Mouse (Mus musculus): ENCODE results near the gene Mybbp1a. TPM values are rescaled to one million over a fixed set of nuclear protein-coding genes. Genes with fewer than 3 reads are reported as not detected.

Gene Mybbp1a
- total RNA-seq, 2 experiments from 2014 or later: 71.8 to 90.1 TPM

DNA sequence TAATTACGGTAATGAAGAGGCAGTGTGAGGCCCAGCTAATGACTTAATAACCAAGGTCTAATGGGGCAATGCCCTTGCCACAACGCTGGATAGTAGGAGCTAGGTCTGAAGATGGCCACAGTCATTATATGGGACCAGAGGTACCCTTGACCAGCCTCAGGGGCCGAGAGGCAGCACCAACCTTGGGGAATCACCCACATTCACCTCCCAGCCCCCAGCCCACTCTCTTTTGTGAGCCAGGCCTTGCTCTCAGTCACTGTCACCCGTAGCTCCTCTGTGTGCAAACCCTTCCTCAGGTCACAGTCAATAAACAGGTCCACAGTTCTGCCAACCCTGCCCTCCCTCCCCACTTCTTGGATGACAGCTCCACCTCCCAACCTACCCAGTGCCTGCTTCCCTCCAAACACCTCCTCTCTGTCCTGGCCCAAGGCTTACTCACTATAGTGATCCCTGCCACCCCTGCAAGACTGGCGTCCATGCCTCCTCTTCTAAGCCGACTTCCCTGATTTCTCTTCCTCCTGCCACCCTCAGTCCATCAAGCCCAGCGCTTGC, 35.0 kb downstream of the Mybbp1a start:
- DNase-seq (ENCODE audit: low spot score in 2 of 2): no peak

DNA sequence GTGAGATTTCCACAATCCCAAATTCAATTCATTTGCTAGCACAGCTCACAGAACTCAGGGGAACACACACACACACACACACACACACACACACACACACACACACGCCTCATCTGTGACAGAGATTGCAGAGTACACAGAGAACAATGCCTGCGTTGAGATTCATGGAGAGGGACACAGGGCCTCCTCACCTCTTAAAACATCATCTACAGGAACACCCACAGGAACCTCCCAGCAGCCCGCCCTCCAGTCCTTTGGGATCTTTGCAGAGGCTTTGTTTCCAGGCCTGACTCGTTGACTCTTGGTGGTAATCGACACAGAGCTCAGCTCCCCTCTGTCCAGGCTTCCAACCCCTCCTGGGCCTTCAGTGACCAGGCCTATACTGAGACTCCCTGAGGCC, 36.0 kb downstream of the Mybbp1a start:
- no peak for DNase-seq (ENCODE audit: low spot score in 2 of 2)

DNA sequence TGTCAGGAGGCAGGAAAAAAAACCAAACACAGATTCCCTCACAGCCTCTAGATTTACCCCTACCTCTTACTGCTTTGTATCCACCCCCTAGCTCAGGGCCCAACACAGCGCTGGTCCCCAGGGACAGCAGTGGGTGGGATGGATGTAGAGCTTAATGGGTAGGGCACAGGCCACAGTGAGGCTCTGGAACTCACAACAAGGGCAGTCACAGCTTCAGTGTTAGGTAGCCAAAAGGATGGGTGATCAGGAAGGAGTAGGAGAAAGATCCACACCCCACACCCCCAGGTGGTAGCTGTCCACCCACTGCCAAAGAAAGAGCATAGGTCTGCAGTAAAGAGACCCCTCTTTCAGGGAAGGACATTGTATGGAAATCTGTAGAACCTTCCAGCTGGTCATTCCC, 36.5 kb downstream of the Mybbp1a start:
- DNase-seq (ENCODE audit: low spot score in 2 of 2): no peak

DNA sequence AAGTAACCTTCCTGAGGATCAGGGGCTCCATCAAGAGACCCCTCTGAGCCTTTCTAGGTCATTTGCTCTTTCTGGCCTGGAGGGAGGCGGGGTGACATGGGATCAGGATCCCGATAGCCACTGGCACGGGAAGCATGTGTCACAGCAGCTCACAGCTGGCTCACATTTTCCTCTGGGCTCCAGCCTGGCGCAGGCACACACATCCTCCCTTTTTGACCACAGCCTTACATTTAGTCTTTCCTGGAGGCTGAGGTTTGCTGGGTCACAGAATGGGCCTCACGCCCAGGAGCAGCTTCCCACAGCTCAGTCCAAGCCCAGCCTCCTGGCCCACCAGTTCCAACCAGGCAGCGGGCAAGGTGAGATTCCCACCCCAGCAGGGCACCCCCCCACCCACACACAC, 37.1 kb downstream of the Mybbp1a start:
- DNase-seq (ENCODE audit: low spot score in 2 of 2): no peak

DNA sequence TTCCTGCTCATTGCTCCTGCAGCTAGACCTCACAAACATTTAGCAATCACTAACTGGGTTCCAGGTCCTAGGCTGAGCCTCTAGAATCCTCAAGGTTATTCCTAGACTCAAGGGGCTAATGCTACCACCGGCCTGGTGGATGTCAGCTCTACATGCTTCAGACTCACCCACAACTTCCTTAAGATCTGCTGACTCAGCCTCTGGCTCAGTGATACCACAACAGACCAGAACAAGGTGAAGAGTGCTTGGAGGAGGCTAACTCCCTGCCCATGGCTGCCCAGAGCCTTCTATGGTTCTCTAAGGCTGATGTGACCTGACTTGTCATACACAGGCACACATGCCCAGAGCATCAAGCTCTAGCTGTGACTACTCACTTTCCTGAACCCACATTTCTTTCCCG, 38.3 kb downstream of the Mybbp1a start:
- DNase-seq (ENCODE audit: low spot score in 2 of 2): no peak

DNA sequence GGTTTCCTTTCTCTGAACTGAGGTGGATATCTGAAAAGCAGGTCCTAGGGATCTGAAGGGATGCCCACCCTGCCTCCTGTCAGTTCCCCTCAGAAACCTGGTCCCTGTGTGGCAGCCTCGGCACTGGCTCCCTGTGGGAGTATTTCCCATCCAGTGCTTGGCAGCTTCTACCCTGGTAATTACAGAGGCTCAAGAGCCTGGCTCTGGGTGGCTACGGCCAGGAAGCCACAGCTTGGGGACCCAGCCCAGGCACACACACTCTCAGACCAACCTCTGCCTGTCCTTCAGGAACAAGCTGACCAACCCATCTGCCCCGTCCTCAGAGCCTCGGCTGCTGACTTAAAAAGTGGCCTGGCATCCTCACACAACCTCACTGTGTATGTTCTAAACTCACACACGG, 40.2 kb downstream of the Mybbp1a start:
- DNase-seq (ENCODE audit: low spot score in 2 of 2): no peak

DNA sequence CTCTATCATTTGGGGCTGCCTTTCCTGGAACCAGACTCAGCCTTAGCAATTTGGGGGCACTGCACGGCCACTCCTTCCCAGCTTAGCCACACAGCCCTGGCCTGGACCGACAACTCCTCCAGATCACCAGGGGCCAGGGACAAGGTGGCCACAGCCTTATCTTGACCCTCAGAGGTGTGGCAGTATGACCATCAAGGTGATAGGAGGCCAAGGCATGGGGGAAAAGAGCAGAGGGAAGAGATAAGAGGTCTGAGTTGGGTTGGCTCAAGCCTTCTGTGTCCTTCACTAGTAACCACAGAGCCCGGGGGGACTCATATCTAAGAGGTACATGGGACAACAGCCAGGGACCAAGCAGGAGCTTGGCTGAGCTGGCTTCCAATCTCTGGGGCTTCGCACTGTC, 40.8 kb downstream of the Mybbp1a start:
- DNase-seq (ENCODE audit: low spot score in 2 of 2): no peak

DNA sequence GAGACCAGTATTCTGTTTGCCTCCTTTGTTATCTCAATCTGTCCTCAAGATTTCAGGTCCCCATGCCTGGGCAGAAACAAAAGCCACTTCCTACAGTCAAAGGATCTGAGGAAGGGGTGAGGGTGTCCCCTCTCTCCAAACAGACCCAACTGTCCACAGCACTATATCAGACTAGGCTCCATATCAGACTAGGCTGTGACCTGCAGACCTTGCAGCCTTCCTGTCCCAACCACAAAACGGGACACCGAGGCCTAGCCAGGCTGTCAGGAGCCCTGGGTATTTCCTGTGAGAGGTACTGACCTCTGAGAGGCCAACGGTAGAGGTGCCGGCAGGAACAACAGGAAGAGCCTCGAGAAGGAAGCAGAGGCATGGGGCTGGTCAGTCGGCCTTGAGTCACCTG, 43.4 kb downstream of the Mybbp1a start:
- DNase-seq (ENCODE audit: low spot score in 2 of 2): no peak

DNA sequence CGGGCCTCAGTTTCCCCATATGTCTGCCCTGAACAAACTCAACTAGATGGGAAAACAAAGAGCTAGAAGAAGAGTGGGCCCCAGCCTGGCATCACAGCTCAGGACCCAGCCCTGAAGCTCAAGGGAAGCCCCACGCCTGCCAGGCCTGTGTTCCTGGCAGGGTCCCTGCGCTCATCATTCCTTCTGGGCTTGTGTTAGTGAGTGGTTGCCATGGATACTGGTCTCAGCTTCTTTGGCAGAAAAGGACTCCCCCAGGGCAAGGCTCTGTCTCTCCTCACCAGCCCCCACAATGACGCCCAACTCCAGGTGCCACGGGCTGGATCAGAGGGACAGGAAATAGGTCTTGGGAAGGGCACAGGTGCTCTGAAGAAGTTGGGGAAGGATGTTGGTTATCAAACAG, 44.0 kb downstream of the Mybbp1a start:
- no peak for DNase-seq (ENCODE audit: low spot score in 2 of 2)

DNA sequence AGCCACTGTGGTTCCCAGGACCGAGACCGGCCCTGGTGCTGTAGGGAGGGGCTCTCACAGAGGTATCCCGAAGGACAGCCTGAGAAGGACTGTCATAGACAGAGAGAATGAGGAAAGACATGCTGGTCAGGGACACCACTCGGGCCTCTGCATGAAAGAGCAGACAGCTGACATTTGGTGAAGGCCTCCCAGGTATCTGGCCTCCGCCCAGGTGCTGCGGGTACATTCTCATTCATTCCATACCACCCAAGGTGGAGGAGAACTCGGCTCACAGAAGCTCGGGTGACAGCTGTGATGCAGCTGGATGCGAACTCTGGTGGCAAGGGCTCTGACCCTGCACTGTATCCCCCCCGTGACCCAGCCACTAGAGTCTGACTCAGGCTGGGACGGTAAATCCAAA, 44.8 kb downstream of the Mybbp1a start:
- DNase-seq (ENCODE audit: low spot score in 2 of 2): no peak

DNA sequence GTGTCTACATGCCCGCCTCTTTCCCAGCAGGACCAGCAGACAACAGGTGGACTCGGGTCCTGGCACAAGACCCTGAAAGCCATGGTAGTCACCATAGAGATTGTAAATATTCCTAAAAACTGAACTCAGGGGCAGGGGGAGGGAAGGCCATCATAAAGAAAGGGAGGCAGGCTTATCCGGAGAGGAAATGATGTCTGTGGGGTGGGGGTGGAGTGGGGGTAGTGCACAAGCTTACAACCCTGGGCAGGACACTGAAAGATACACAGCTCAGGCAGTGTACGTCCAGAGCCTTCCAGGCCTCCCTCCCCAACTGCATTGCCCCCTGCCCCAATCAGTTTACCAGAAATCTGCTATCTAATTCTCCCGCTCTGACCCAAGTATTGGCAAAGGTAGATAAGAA, 46.0 kb downstream of the Mybbp1a start:
- DNase-seq (ENCODE audit: low spot score in 2 of 2): no peak

DNA sequence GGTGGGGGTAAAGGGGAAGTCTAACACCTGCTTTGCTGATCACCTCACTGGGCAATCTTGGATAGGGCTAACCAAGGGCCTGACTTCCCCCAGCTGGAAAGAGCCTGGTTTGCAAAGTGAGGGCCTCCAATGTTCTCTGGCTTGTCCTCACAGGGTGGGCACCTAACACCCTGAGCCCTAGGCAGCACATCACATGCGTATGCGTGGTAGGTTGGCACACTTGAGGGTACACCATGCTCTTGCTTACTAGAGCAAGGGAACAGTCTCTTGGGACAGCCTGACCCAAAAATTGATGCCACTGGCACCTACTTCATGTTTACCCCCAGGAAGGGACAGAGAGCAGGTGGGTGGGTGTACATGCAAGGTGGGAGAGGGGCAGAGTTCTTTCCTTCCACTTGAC, 46.6 kb downstream of the Mybbp1a start:
- DNase-seq (ENCODE audit: low spot score in 2 of 2): no peak

DNA sequence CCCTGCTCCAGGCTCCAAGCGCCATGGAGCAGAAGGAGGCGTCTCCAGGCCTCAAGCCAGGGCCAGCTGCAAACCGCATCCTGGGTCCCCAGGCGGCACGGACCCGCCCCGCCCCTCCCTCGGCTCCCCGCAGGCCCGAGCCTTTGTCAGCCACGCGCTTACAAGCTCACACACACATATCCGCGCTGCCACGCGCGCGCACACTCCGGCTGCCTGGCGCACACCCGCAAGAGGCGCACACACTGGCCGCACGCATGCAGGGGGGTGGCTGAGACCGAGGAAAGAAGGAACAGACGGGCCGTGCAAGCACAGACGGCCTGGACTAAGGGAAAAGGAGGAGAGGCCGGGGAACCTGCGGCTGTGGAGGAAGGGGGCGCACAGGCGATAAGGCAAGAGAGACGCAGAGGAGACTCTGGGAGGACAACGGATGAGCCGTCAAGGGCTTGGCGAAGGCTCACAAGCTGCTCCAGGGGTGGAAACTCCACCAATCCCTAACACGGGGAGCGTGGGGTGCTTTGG, 47.7 kb downstream of the Mybbp1a start:
- peak in 1 of 2 experiments; percentile 23 for DNase-seq (ENCODE audit: low spot score in 2 of 2)

DNA sequence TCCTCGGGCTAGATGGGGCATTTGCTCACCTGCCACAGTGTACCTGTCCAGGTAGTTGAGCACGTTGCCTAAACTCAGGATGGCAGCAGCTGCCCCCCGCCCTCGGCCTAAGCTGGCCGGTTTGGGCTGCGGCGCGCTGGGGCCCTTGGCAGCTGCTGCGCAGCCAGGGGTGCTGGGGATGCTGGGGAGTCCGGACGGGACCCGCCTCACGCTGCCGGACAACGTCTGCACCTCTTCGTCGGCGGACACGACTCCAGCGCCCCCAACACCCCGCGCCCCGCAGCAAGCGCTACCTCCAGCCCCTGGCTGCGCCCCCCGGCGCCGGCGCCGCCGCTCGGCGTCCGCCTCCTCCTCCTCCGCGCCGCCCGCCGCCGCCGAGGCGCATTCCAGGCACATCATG, 48.2 kb downstream of the Mybbp1a start:
- DNase-seq (ENCODE audit: low spot score in 2 of 2): no peak

DNA sequence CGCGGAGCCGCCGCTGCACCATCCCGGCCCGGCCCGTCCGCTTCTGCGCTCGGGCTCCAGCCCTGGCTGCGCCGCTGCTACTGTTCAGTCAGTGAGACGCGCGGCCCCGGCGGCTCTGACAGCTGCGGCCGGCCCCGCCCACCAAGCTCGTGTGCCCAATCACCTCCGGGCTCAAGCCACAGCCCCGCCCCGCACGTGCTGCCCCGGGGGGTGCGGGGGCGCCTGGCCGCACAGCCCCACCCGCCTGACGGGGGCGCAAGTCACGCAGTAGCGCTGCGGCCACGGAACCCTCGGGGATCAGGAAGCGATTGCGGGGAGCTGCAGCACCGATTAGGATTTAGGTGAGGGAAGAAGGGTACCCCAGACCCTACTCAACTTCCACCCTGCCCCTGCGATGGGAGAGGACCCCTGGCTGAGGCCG, 48.7 kb downstream of the Mybbp1a start, which contains the start of gene Spns2:
Gene Spns2 (minus strand): TSS at position 24 of the 421 bp plus-strand sequence.
- DNase-seq (ENCODE audit: low spot score in 2 of 2): peak; percentile 75 to 89

DNA sequence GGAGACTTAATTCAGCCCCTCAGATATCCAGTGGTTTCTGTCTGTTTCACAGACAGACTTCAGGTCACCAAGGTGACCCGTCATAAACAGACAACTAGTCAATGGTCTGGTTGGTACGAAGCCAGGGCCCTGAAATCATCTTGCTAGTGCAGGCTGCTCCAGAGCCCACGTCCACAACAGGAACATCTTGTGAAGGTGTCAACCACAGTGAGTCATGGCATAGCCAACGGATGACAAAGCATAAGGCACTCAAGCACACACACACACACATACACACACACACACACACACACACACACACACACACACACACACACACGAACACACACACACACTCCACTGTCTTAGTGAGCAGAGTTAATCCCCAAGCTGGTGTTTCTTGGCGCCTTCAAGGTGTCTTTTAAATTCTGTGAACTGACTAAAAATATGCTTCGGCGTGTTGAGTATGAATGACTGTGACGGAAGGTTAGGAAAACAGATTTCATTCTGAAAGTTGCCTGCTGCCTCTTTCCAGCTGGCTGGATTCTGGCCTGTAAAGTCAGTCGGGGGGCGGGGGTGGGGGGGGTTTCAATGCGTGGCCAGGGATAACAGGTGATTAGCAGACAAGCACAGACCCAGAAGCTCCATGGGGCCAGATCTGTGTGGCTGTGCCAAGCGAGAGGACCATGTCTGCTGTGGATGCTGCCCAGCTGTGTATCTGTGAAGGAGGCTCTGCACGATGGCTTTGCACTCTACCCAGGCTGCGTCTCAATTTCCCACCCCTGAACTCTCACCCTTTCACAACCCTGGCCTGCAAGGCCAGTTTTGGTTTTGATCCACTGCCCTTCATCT, 50.2 kb downstream of the Mybbp1a start:
- no peak for DNase-seq (ENCODE audit: low spot score in 2 of 2)

DNA sequence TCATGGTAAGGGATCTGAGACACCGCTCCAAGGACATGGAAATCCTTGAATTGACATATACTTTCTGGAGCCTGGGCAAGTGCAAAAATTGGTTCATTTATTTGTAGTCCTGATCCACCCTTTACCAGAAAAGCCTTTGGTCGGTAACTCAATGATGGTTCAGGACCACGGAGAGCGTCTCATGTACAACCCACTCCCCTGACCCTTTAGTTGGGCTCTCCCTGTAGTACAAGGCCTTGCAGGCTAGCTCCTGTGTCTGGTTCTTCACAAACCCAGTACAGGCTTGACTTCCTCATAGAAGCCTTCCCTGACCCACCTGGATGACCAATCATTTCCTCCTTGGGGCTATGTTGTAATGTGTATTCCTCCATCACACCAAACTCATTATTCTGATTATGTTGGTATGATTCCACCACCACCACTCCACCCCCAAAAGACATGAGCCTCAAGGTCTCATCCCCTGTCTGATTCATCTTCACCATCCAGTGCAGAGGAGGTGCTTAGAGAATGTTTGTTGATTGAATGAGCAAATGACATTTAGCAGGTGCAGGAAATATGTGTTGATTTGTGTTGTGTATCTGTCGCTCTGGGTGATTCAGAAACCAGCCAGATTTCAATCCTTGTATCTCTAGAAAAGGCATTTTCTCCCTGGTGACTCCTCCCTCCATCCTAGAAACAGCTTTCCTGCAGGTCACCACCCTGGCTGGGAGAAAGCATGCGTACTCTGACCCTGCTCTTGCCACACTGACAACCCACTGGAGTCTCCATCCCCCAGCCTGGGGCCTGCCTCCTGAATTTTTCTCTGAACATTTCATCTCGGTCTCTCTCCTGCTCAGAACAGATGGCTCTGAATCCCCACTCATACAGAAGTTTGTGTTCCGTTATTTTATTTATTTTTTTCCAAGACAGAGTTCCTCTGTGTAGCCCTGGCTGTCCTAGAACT, 53.2 kb downstream of the Mybbp1a start:
- no peak for DNase-seq (ENCODE audit: low spot score in 2 of 2)

DNA sequence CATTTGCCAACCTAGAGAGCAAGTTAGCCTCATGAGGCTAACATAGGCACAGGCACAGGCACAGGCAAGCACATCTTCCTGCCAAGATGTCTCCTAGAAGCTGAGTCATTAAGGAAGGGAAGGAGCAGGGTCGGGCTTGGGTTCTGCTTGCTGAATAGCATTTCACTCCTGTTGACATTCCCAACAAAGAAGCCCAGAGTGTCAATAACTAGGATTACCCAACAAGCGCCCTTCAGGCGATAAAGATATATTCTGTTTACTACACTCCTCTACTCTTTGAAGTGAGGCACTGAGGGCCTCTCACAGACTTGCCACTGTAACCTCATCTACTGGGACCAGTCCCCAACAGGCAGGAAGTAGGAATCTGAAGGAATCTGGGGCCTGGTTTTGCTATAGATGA, 54.9 kb downstream of the Mybbp1a start:
- no peak for DNase-seq (ENCODE audit: low spot score in 2 of 2)

DNA sequence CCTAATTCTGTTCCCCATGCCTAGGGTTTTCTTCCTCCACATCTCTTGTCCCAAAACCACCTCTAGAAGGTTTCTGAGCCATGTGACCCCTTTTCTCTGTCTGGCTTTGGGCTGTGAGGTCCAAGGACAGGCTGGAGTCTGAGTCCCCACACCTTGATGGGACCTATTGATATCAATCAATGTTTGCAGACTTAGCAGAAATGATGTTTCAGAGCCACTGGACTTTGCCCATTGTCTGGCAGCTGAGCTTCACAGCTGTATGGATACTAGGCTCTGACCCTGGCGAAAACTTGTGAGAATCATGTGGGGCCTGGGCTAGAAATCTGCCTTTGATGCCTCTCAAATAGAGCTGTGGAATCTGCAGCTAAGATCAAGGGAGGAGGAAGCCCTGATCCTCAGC, 55.6 kb downstream of the Mybbp1a start:
- DNase-seq (ENCODE audit: low spot score in 2 of 2): no peak

DNA sequence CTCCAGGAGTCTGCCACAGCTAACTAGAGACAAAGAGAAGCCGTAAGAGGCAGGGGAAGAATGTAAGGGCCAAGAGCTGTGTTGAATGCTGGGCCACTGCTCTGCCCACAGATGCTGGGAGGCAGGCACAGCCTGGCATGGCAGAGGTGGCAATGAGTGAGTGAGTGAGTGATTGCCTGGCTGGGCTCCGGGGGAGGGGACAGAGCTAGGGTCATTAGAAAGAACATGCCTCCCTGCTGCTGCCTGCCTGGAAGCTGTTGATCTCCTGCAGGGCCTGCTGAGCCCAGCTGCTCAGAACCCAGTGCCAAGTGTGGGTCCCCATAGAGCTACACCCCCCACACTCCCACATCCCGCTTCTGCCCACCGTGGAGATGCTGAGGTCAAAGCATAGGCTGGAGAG, 56.2 kb downstream of the Mybbp1a start:
- DNase-seq (ENCODE audit: low spot score in 2 of 2): no peak

DNA sequence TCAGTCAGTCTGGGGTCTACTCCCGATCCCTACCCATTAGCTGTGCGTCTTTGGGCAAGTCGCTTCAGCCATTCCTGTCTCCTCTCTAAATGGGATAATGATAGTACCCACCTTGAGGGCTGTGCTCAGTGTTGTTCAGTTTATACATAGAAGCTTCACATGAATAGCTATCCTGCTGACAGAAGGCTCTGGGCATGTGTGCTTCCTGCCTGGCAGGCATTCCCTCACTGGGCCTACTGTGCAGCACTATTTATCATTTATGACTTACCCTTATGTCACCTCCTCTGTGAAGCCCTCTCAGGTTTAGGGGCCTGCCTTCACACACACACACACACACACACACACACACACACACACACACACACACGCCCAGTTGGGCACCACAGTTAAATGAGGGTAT, 59.0 kb downstream of the Mybbp1a start:
- DNase-seq (ENCODE audit: low spot score in 2 of 2): no peak
